Mouse (Mus musculus): Measurements from ENCODE around the gene Zdbf2.
"Not testable (repeated sequence)": the region's sequence is repeated elsewhere in the genome, so short reads cannot be mapped to it uniquely, and the experiment has no call there.

Zdbf2 gene

GRCm38 (mm10) chr1:63263671-63264070, 9.4 kb upstream of the Zdbf2 start:
- DNase-seq (ENCODE audit: low spot score) = no peak

GRCm38 (mm10) chr1:63265461-63265860, 7.6 kb upstream of the Zdbf2 start:
- no peak for DNase-seq (ENCODE audit: low spot score)

DNA sequence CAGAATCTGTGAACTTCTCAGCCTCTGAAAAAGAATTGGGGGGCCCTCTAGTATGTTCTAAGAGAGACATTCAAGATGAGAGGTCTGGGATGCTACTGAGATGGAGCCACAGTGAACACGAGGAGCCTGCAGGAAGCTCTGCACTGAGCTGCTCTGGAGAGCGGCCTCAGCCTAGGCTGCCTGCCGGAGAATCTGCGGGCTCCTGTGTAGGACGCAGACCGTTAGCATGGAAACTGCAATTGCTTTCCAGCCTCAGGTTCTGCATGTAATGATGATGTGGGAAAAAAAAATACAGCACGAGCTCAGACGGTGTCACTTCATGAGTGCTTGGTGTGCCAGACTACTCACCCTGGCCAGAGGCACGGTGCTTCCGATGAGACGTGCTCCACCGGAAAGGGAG, 6.9 kb upstream of the Zdbf2 start:
- DNase-seq (ENCODE audit: low spot score) = no peak

DNA sequence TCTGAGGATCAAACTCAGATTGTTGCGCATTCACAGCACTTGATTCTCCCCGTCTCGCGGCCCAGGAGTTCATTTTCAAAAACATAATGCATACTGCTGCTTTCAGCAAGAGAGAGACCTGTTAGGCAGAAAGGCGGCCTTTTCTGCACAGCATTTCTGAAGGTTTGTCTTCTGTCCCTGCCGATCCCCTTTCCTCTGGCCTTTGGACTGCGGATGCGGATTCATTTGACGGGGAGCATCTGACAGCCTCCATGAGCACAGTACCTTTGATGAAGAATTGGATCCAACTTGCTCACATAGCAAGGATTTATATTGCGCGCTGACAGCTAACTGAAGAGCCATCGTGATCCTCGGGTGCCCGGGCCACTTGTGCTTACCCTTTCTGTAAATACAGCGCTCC, 6.3 kb upstream of the Zdbf2 start:
- DNase-seq (ENCODE audit: low spot score) = no peak

- DNase-seq (ENCODE audit: low spot score) = no peak
These were observed 865 bp upstream of the Zdbf2 start for GRCm38 (mm10) chr1:63272125-63272675.

GRCm38 (mm10) chr1:63273339-63273951, 380 bp downstream of the Zdbf2 start:
- peak; percentile 82 for DNase-seq (ENCODE audit: low spot score)

DNA sequence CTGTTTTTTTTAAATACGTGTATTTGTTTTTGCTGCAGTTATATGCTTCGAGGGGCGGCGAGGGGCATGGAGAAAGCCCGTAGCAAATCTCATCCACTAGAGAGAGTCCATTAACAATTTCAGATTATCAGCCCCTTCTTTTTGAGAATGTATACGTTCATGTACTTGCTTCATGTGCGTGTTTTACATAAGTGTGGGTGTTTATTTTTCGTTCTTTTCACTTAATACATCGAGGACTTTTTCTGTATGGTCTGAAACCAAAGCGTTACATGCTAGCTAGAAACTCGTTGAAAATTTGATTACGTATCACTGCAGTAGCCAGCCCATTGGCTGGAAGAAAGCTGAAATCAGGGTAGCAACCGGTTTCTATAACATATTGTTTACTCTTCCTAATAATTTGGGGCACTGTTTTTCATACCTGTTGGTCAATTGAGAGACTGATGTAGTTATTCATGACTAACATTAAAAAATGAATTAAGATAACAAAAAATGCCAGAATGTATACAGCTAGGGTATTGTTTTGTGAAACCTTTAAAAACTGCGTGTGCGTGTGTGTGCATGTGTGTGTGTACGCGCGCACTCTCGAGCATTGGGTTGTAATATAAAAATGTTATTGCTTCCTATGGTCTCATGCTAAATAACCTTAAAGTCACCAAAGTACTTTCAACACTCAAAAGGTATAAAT, 1.1 kb downstream of the Zdbf2 start:
- no peak for DNase-seq (ENCODE audit: low spot score)

DNA sequence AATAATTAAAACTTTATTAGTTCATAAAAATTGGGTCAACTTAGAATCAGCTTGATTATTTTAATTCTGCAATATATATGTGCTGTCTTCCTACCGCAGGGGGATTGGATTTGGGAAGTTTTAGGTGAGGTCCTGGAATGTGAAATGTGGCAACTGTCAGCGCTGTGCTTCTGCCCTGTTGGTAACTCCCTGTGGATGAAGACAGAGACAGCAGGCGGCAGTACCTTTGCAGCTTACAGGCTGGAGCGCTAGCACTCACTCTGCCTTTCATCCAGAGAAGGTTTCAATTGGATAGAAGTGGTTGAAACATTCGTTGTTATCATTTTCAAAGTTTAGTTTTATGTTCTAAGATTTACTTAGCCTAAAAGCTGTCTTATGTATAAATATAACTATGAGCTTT, 5.0 kb downstream of the Zdbf2 start:
- DNase-seq (ENCODE audit: low spot score) = no peak

GRCm38 (mm10) chr1:63293965-63294364, 20.9 kb downstream of the Zdbf2 start:
- DNase-seq (ENCODE audit: low spot score) = no peak

DNA sequence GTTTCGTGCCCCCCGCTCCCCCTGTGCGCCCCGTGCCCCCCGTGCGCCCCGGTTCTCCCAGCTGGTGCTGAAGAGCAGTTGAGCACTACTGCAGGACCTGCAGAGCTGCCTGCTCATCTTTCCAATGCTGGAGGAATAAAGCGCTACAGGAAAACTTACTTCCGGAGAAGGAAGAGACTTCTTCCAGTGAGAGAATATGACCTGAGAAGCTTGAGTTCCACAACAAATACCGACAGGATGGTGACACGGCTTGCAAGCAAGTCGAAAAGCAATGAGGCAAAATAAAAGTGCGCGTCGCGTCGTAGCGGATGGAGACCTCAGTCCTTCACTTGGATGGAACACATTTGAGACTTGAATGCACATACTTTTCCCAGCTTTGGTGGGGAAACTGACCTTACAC, 36.6 kb downstream of the Zdbf2 start:
- no peak for DNase-seq (ENCODE audit: low spot score)

- DNase-seq (ENCODE audit: low spot score) = not testable (repeated sequence)
These were observed 50.6 kb downstream of the Zdbf2 start for GRCm38 (mm10) chr1:63323565-63324132.
